Mouse (Mus musculus) spleen, postnatal 36 days (tissue): Measurements from ENCODE around the gene AI413582.

Experiments used
- DNase-seq, 2 experiments: peaks; one replicate each; pipeline ENCODE4 v3.0.0; 2022; ENCODE audit warnings: low spot score in 2 of 2, mixed read lengths in 1 of 2

Gene AI413582

GRCm38 (mm10) chr17:27518700-27519595 lies 46.6 kb downstream of the AI413582 start:
- no peak for DNase-seq

GRCm38 (mm10) chr17:27518296-27518695 lies 47.3 kb downstream of the AI413582 start:
- no peak for DNase-seq

- no peak for DNase-seq
Measured at GRCm38 (mm10) chr17:27513916-27514762, 51.4 kb downstream of the AI413582 start.
